Mouse (Mus musculus) left cerebral cortex, postnatal 14 days (tissue): Measurements from ENCODE around the gene Gpi1. TPM values are rescaled to one million over a fixed set of nuclear protein-coding genes. Genes with fewer than 3 reads are reported as not detected.

ENCODE experiments used
- total RNA-seq, 2 experiments: library from RNA; stranded (reverse); gene quantifications; 2 replicates each; pipeline ENCODE4 v1.2.3; 2021

Gene Gpi1
- total RNA-seq, 2 experiments from 2014 or later, result 676 to 689 TPM

Other genes starting within 250 kb of the Gpi1 start
- gene Scgb2b27, start 216.4 kb downstream of the Gpi1 start, total RNA-seq, result not detected
- gene Scgb1b27, start 208.9 kb downstream of the Gpi1 start, total RNA-seq, result not detected
- gene Scgb1b30, start 134.9 kb downstream of the Gpi1 start, total RNA-seq, result not detected
- gene Wtip, start 97.1 kb downstream of the Gpi1 start, total RNA-seq, result 10 to 100 TPM; 10.2 to 12.1 TPM
- gene Uba2, start 60.7 kb downstream of the Gpi1 start, total RNA-seq, result 10 to 100 TPM; 81.0 to 81.1 TPM
- 10 to 100 TPM; 22.8 to 25.4 TPM for gene Pdcd2l, start 33.7 kb downstream of the Gpi1 start, total RNA-seq
- not detected for gene Gm6096, start 20.7 kb upstream of the Gpi1 start, total RNA-seq
- gene 4931406P16Rik, start 83.2 kb upstream of the Gpi1 start, total RNA-seq, result 10 to 100 TPM; 40.2 to 49.3 TPM
- 10 to 100 TPM; 70.2 to 72.7 TPM for gene Lsm14a, start 163.0 kb upstream of the Gpi1 start, total RNA-seq